Mouse (Mus musculus): ENCODE data around the gene Kirrel3. TPM values are rescaled to one million over a fixed set of nuclear protein-coding genes. Genes with fewer than 3 reads are reported as not detected.

Gene Kirrel3
- polyA plus RNA-seq, 1 experiment from 2014 or later, result 6.6 TPM

DNA sequence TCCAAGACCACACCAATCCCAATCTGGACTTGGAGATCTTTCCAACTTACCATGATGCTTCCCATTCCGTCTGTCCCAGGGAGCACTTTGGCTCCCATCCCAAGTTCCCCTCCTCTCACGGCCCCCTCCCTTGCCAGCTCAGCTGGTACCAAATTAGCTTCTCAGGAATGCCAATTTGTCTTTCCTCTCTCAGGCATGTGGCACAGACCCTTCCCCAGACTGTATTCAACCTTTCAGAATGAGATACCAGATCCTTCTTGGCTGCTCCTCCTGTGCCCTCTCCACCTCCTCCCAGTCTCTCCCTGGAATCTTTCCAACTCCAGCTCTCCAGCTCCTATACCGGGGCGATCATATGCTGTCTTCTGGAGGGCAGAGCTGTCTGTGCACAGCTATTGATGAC, 264.2 kb downstream of the Kirrel3 start:
- H3K9me3 ChIP-seq (ENCODE audit: control insufficient read depth, low read length), result no peaks in the 10 kb centered on the region
- no peak overlapping the region for H3K27ac ChIP-seq (ENCODE audit: low read depth, low read length)
- H3K4me3 ChIP-seq (ENCODE audit: low read depth, low read length), result no peak overlapping the region
- H3K4me1 ChIP-seq (ENCODE audit: control insufficient read depth, insufficient read depth, low read length), result no peaks in the 10 kb centered on the region
- H3K27me3 ChIP-seq (ENCODE audit: control insufficient read depth, insufficient read depth, low read length), result no peaks in the 10 kb centered on the region
- no peak overlapping the region for H3K9ac ChIP-seq (ENCODE audit: low read length)
- no peak for ATAC-seq (ENCODE audit: insufficient read depth, low FRiP score, low TSS enrichment)
- no peaks in the 10 kb centered on the region for H3K36me3 ChIP-seq (ENCODE audit: control insufficient read depth, insufficient read depth, low read length)
- no peak for DNase-seq (ENCODE audit: low spot score)
- WGBS, result 75% methylated on average over 4 of the region's 4 CpGs
- H3K4me2 ChIP-seq (ENCODE audit: low read depth), result no peak overlapping the region

DNA sequence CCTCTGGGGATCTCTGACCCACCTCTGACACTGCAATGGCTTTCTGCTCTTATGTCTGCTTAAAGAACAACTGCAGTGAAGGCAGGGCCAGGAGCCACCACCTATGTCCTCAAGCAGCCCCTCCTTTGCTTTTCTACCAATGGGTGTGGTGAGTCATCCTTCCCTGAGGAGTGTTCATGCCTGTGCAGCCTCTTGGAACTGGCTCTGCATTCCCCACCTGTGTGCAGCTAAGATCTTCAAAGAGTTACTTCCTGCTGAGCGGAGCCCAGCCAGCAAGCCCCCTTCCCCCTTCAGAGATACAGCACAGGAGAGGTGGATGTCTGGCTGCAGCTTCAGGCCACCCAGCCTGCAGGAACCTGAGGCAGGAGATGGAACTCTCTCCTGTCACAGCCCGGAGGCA, 265.2 kb downstream of the Kirrel3 start:
- Histone ChIP-seq H3K27me3 (ENCODE audit: control insufficient read depth, insufficient read depth, low read length) (no peaks in the 10 kb centered on the region), H3K36me3 (ENCODE audit: control insufficient read depth, insufficient read depth, low read length) (no peaks in the 10 kb centered on the region), H3K4me1 (ENCODE audit: control insufficient read depth, insufficient read depth, low read length) (no peaks in the 10 kb centered on the region), H3K4me3 (ENCODE audit: low read depth, low read length) (no peak overlapping the region), H3K27ac (ENCODE audit: low read depth, low read length) (no peak overlapping the region), H3K9ac (ENCODE audit: low read length) (no peak overlapping the region), H3K4me2 (ENCODE audit: low read depth) (no peak overlapping the region), H3K9me3 (ENCODE audit: control insufficient read depth, low read length) (no peaks in the 10 kb centered on the region)
- DNase-seq (ENCODE audit: low spot score) (no peak), ATAC-seq (ENCODE audit: insufficient read depth, low FRiP score, low TSS enrichment) (no peak)
- WGBS, result 56% methylated on average over 2 of the region's 2 CpGs

DNA sequence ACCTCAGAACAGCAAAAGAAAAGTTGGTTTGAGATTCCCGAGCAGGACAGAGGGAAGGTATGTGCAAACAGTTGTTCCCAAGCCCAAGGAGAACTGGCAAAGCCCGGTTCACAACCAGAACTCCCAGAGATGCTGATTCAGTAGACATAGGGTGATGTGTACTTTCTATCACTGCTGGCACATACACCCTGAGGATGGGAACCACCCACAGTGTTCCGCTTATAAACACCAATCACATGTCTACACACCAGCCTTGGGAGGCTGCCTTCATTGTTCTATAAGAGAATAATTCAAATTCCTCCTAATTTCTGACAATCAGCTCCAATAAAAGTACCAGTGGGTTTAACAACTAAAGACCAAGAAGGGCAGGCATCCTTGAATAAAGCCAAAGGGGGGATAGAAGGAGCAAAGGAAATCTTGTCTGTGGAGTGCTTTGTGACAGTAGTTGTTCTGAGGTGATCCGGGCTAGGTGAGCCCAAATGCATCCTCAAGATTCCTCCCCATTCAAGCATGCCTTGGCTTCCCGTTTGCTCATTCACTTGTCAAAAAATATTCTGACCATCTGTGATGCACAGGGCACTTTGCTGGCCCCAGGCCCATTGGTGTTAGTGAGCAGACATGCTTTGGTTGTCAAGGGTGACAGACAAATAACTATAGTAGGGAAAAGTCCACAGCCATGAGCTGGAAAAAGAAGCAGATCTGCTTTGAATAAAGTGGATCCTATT, 266.5 kb downstream of the Kirrel3 start:
- no peaks in the 10 kb centered on the region for H3K9me3 ChIP-seq (ENCODE audit: control insufficient read depth, low read length)
- DNase-seq (ENCODE audit: low spot score) (no peak), ATAC-seq (ENCODE audit: insufficient read depth, low FRiP score, low TSS enrichment) (no peak)
- 84% methylated on average over 5 of the region's 5 CpGs for WGBS
- H3K4me3 ChIP-seq (ENCODE audit: low read depth, low read length), result no peak overlapping the region
- H3K9ac ChIP-seq (ENCODE audit: low read length), result no peak overlapping the region
- no peaks in the 10 kb centered on the region for H3K36me3 ChIP-seq (ENCODE audit: control insufficient read depth, insufficient read depth, low read length)
- H3K27me3 ChIP-seq (ENCODE audit: control insufficient read depth, insufficient read depth, low read length), result no peaks in the 10 kb centered on the region
- H3K4me2 ChIP-seq (ENCODE audit: low read depth), result no peak overlapping the region
- no peak overlapping the region for H3K27ac ChIP-seq (ENCODE audit: low read depth, low read length)
- H3K4me1 ChIP-seq (ENCODE audit: control insufficient read depth, insufficient read depth, low read length), result no peaks in the 10 kb centered on the region

DNA sequence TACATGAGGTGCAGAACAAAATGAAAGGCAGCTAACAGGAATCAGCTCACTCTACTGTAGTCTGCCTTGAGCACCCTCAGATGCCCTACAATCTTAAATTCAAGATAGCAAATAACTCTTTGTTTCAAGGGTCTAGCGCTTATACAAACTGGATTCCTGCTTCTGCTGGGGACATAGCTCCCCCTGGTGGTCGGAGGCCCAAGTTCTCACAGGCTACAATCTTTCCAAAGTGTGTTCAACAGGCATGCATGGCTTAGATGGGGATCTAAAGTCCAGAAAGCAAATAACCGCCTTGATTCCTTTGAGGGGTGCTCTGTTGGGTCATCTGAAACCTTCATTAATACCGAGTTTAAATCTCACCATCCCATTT, 267.1 kb downstream of the Kirrel3 start:
- no peak overlapping the region for H3K4me2 ChIP-seq (ENCODE audit: low read depth)

DNA sequence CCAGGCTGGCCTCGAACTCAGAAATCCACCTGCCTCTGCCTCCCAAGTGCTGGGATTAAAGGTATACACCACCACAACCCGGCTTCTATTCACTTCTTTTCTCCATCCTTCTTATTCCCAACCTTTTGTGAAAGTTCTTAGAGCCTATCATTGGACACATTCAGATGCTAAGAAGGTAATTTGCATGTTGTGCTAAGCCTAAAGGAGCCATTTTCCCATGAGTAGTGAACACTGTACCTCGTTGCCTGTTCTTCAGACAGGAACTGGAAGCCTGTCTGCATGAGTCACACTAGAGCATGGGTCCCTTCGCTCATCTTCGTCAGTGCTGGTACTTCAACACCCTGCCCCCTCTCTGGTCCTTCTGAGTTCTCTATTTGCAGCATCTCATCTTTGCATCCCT, 268.2 kb downstream of the Kirrel3 start:
- Histone ChIP-seq H3K36me3 (ENCODE audit: control insufficient read depth, insufficient read depth, low read length) (no peaks in the 10 kb centered on the region), H3K4me1 (ENCODE audit: control insufficient read depth, insufficient read depth, low read length) (no peaks in the 10 kb centered on the region), H3K9me3 (ENCODE audit: control insufficient read depth, low read length) (no peaks in the 10 kb centered on the region), H3K9ac (ENCODE audit: low read length) (no peak overlapping the region), H3K27me3 (ENCODE audit: control insufficient read depth, insufficient read depth, low read length) (no peaks in the 10 kb centered on the region), H3K4me3 (ENCODE audit: low read depth, low read length) (no peak overlapping the region), H3K27ac (ENCODE audit: low read depth, low read length) (no peak overlapping the region), H3K4me2 (ENCODE audit: low read depth) (no peak overlapping the region)
- 74% methylated on average over 5 of the region's 5 CpGs for WGBS
- DNase-seq (ENCODE audit: low spot score) (no peak), ATAC-seq (ENCODE audit: insufficient read depth, low FRiP score, low TSS enrichment) (no peak)

More for the DNA sequence above, 267.1 kb downstream of the Kirrel3 start:
- ATAC-seq (ENCODE audit: insufficient read depth, low FRiP score, low TSS enrichment) (no peak), DNase-seq (ENCODE audit: low spot score) (peak; percentile 77)
- Histone ChIP-seq H3K4me1 (ENCODE audit: control insufficient read depth, insufficient read depth, low read length) (no peaks in the 10 kb centered on the region), H3K4me3 (ENCODE audit: low read depth, low read length) (no peak overlapping the region), H3K27ac (ENCODE audit: low read depth, low read length) (no peak overlapping the region), H3K27me3 (ENCODE audit: control insufficient read depth, insufficient read depth, low read length) (no peaks in the 10 kb centered on the region), H3K9ac (ENCODE audit: low read length) (no peak overlapping the region), H3K36me3 (ENCODE audit: control insufficient read depth, insufficient read depth, low read length) (no peaks in the 10 kb centered on the region), H3K9me3 (ENCODE audit: control insufficient read depth, low read length) (no peaks in the 10 kb centered on the region)
- WGBS, result 30% methylated on average over 4 of the region's 4 CpGs

DNA sequence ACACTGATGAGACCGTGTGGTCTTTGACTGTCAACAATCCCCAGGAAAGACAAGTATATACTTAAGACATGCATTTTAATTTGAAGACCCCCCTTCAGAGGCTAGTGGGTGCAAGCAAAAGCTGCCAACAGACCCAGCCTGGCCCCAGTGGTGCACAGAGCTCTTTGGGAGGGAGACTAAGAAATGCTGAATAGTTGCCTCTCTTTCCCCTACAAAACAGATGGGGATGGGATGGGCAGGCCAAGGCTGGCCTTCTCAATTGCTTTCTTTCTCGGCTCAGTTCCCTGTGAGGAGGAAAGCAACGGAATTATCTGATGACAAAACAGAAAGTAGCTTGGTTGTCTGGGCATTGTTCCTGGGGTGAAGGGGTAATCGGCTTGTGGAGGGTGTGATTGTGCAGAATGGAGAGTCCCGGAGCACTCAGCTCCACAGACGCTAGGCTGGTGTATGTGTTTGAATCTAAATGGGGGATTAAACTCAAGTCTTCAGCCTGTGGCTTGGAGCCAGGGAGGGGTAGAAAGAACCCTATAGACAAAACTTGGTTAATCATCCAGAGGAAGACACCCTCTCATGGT, 268.9 kb downstream of the Kirrel3 start:
- H3K27ac ChIP-seq (ENCODE audit: low read depth, low read length), result no peak overlapping the region
- 65% methylated on average over 6 of the region's 6 CpGs for WGBS
- no peak overlapping the region for H3K4me2 ChIP-seq (ENCODE audit: low read depth)
- no peaks in the 10 kb centered on the region for H3K36me3 ChIP-seq (ENCODE audit: control insufficient read depth, insufficient read depth, low read length)
- H3K4me1 ChIP-seq (ENCODE audit: control insufficient read depth, insufficient read depth, low read length), result no peaks in the 10 kb centered on the region
- DNase-seq (ENCODE audit: low spot score), result no peak
- no peak for ATAC-seq (ENCODE audit: insufficient read depth, low FRiP score, low TSS enrichment)
- H3K9me3 ChIP-seq (ENCODE audit: control insufficient read depth, low read length), result no peaks in the 10 kb centered on the region
- H3K27me3 ChIP-seq (ENCODE audit: control insufficient read depth, insufficient read depth, low read length), result no peaks in the 10 kb centered on the region
- H3K4me3 ChIP-seq (ENCODE audit: low read depth, low read length), result no peak overlapping the region
- H3K9ac ChIP-seq (ENCODE audit: low read length), result no peak overlapping the region

DNA sequence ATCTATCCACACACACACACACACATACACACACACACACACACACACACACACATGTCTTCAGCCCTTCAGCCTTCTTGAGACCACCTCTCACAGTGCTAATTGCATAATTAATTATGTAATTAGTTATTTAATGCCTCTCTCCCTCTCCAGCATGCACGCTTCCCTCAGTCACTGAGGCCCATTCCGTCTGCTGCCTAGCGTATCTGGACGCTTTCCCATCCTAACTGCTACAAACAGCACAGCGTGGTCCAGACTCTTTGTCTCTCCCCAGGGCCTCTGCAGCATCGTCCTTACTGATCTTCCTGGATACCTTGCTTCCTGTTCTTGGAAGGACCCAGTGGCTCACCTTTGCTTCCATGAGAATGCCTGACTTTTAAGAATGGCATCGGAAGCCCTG, 270.4 kb downstream of the Kirrel3 start:
- 95% methylated on average over 7 of the region's 7 CpGs for WGBS
- Histone ChIP-seq H3K9me3 (ENCODE audit: control insufficient read depth, low read length) (no peaks in the 10 kb centered on the region), H3K27me3 (ENCODE audit: control insufficient read depth, insufficient read depth, low read length) (no peaks in the 10 kb centered on the region), H3K36me3 (ENCODE audit: control insufficient read depth, insufficient read depth, low read length) (no peaks in the 10 kb centered on the region), H3K27ac (ENCODE audit: low read depth, low read length) (no peak overlapping the region), H3K4me1 (ENCODE audit: control insufficient read depth, insufficient read depth, low read length) (no peaks in the 10 kb centered on the region), H3K4me2 (ENCODE audit: low read depth) (no peak overlapping the region), H3K4me3 (ENCODE audit: low read depth, low read length) (no peak overlapping the region), H3K9ac (ENCODE audit: low read length) (no peak overlapping the region)
- ATAC-seq (ENCODE audit: insufficient read depth, low FRiP score, low TSS enrichment), result no peak
- no peak for DNase-seq (ENCODE audit: low spot score)

DNA sequence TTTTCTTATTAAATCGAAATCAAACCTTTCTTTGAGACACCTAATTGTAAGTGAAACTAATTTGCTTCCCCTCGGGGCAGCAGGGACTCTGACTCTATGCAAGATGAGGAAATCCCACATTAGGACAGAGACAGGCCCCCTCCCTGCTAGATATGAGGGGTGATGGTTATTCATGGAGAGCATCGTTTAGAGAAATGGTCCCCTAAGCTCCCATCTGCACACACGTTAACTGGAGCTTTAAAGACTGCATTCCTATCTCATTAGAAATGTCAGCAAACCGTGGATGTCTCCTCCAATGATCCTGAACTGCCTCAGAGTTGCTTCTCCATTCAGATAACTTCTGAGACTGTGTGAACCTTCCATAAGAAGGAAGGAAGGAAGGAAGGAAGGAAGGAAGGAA, 273.2 kb downstream of the Kirrel3 start:
- DNase-seq (ENCODE audit: low spot score) (no peak), ATAC-seq (ENCODE audit: insufficient read depth, low FRiP score, low TSS enrichment) (no peak)
- no peaks in the 10 kb centered on the region for H3K27me3 ChIP-seq (ENCODE audit: control insufficient read depth, insufficient read depth, low read length)
- H3K36me3 ChIP-seq (ENCODE audit: control insufficient read depth, insufficient read depth, low read length), result no peaks in the 10 kb centered on the region
- no peaks in the 10 kb centered on the region for H3K4me1 ChIP-seq (ENCODE audit: control insufficient read depth, insufficient read depth, low read length)
- H3K4me3 ChIP-seq (ENCODE audit: low read depth, low read length), result no peak overlapping the region
- no peaks in the 10 kb centered on the region for H3K9me3 ChIP-seq (ENCODE audit: control insufficient read depth, low read length)
- no peak overlapping the region for H3K4me2 ChIP-seq (ENCODE audit: low read depth)
- no peak overlapping the region for H3K27ac ChIP-seq (ENCODE audit: low read depth, low read length)
- 64% methylated on average over 5 of the region's 5 CpGs for WGBS
- no peak overlapping the region for H3K9ac ChIP-seq (ENCODE audit: low read length)

DNA sequence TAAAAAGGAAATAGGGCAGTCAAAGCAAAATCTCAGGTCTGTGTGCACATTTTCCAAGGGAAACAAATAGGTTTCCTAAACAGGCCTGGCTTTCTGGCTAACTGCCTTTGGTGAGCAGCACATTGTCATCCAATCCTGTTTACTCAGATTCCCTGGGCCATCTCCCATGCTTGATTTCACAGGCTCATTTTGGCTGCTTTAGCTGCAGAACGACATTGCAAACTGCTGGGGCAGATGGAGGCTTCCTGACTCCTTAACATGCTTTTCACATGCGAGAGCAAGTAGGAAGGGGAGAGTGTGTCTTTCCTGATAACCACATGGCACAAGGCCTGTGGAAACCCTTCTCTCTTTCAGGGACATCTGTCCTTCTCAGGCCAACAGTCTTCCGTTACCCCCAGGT, 274.8 kb downstream of the Kirrel3 start:
- DNase-seq (ENCODE audit: low spot score), result no peak

More for the DNA sequence above, 274.8 kb downstream of the Kirrel3 start:
- Histone ChIP-seq H3K9ac (ENCODE audit: low read length) (no peak overlapping the region), H3K36me3 (ENCODE audit: control insufficient read depth, insufficient read depth, low read length) (no peaks in the 10 kb centered on the region), H3K4me1 (ENCODE audit: control insufficient read depth, insufficient read depth, low read length) (no peaks in the 10 kb centered on the region), H3K4me2 (ENCODE audit: low read depth) (no peak overlapping the region), H3K9me3 (ENCODE audit: control insufficient read depth, low read length) (no peaks in the 10 kb centered on the region), H3K4me3 (ENCODE audit: low read depth, low read length) (no peak overlapping the region), H3K27ac (ENCODE audit: low read depth, low read length) (no peak overlapping the region), H3K27me3 (ENCODE audit: control insufficient read depth, insufficient read depth, low read length) (no peaks in the 10 kb centered on the region)
- WGBS, result 47% methylated on average over 3 of the region's 3 CpGs
- no peak for ATAC-seq (ENCODE audit: insufficient read depth, low FRiP score, low TSS enrichment)
